Mouse (Mus musculus) urinary bladder, postnatal 14 days (tissue): ENCODE data around the gene Aggf1.
"Not testable (repeated sequence)": the region's sequence is repeated elsewhere in the genome, so short reads cannot be mapped to it uniquely, and the experiment has no call there.

Experiments
- DNase-seq: peaks from one replicate; pipeline ENCODE4 v3.0.0; 2021; ENCODE audit warnings: low spot score

Aggf1 gene

GRCm38 (mm10) chr13:95374701-95375553 lies at the start of gene Aggf1:
TSS of gene Aggf1 (minus strand) at chr13:95375352.
- DNase-seq = peak; percentile 92

- no peak for DNase-seq
Observed at GRCm38 (mm10) chr13:95424932-95425331, 49.8 kb upstream of the Aggf1 start.

- DNase-seq = peak; percentile 9
Observed at GRCm38 (mm10) chr13:95419204-95419749, 44.1 kb upstream of the Aggf1 start.

GRCm38 (mm10) chr13:95418575-95419203 lies 43.5 kb upstream of the Aggf1 start:
- no peak for DNase-seq

GRCm38 (mm10) chr13:95412257-95412656 lies 37.1 kb upstream of the Aggf1 start:
- no peak for DNase-seq

- DNase-seq = no peak
Observed at GRCm38 (mm10) chr13:95393242-95393641, 18.1 kb upstream of the Aggf1 start.

GRCm38 (mm10) chr13:95389866-95390865 lies 15.0 kb upstream of the Aggf1 start:
- peak; percentile 82 for DNase-seq

- no peak for DNase-seq
Observed at GRCm38 (mm10) chr13:95388226-95388625, 13.1 kb upstream of the Aggf1 start.

- DNase-seq = no peak
Observed at GRCm38 (mm10) chr13:95382418-95382817, 7.3 kb upstream of the Aggf1 start.

- peak; percentile 54 for DNase-seq
Observed at GRCm38 (mm10) chr13:95378696-95379095, 3.5 kb upstream of the Aggf1 start.

GRCm38 (mm10) chr13:95376689-95377289 lies 1.6 kb upstream of the Aggf1 start:
- not testable (repeated sequence) for DNase-seq

GRCm38 (mm10) chr13:95375554-95375914 lies 382 bp upstream of the Aggf1 start:
- DNase-seq = no peak

GRCm38 (mm10) chr13:95366356-95366755 lies 8.8 kb downstream of the Aggf1 start:
- DNase-seq = no peak

GRCm38 (mm10) chr13:95363440-95363839 lies 11.7 kb downstream of the Aggf1 start:
- no peak for DNase-seq

- no peak for DNase-seq
Observed at GRCm38 (mm10) chr13:95358223-95358622, 16.9 kb downstream of the Aggf1 start.

GRCm38 (mm10) chr13:95348476-95348875 lies 26.7 kb downstream of the Aggf1 start:
- DNase-seq = no peak

- peak; percentile 80 for DNase-seq
Observed at GRCm38 (mm10) chr13:95347018-95347696, 28.0 kb downstream of the Aggf1 start.

GRCm38 (mm10) chr13:95345869-95346268 lies 29.3 kb downstream of the Aggf1 start:
- no peak for DNase-seq

GRCm38 (mm10) chr13:95343470-95343869 lies 31.7 kb downstream of the Aggf1 start:
- DNase-seq = no peak

GRCm38 (mm10) chr13:95336122-95336677 lies 39.0 kb downstream of the Aggf1 start:
- no peak for DNase-seq
